Mouse (Mus musculus) stomach, embryonic 15.5 days (tissue): ENCODE data around the gene 2610008E11Rik. TPM values are rescaled to one million over a fixed set of nuclear protein-coding genes. Genes with fewer than 3 reads are reported as not detected.

ENCODE experiments used
- ATAC-seq: fragments of 200-750 bp; cut with Nextera tagmentation; 2 replicates; pipeline ENCODE4 v1.8.0; 2017; ENCODE audit warnings: low read depth, moderate number of reproducible peaks, moderate TSS enrichment; ENCODE audit not compliant: insufficient read depth, low FRiP score
- H3K27ac ChIP-seq: fragments of 300-500 bp; sonication (generic); 2 replicates; pipeline ENCODE4 v1.5.1; 2015; ENCODE audit warnings: mild to moderate bottlenecking, inconsistent platforms
- H3K27me3 ChIP-seq: fragments of 300-500 bp; sonication (generic); replicated peaks from 2 replicates; pipeline ENCODE4 v1.6.1; 2015; ENCODE audit warnings: inconsistent platforms
- H3K36me3 ChIP-seq: fragments of 300-500 bp; sonication (generic); 2 replicates; pipeline ENCODE4 v1.6.1; 2015; ENCODE audit warnings: inconsistent platforms
- H3K4me1 ChIP-seq: fragments of 300-500 bp; sonication (generic); 2 replicates; pipeline ENCODE4 v1.6.1; 2015; ENCODE audit warnings: inconsistent platforms
- H3K4me2 ChIP-seq: fragments of 300-500 bp; sonication (generic); 2 replicates; pipeline ENCODE4 v1.6.1; 2015; ENCODE audit warnings: mild to moderate bottlenecking, inconsistent platforms
- H3K4me3 ChIP-seq: fragments of 300-500 bp; sonication (generic); replicated peaks from 2 replicates; pipeline ENCODE4 v1.5.1; 2015; ENCODE audit warnings: inconsistent platforms
- H3K9ac ChIP-seq: fragments of 300-500 bp; sonication (generic); 2 replicates; pipeline ENCODE4 v1.6.1; 2015; ENCODE audit warnings: inconsistent platforms
- H3K9me3 ChIP-seq: fragments of 300-500 bp; sonication (generic); 2 replicates; pipeline ENCODE4 v1.6.1; 2016; ENCODE audit warnings: inconsistent platforms
- WGBS: fragments of 180-500 bp; shearing (Covaris S2); methylation state at CpG from one replicate; pipeline ENCODE4 v1.1.7; 2015; 5-methylcytosine and 5-hydroxymethylcytosine counted together
- polyA plus RNA-seq: library from polyadenylated mRNA; unstranded; fragments of >200 nt; fragmentation: Nextera tagmentation; extraction: Ambion mirVana; gene quantifications from 2 replicates; pipeline ENCODE4 v1.2.1, GENCODE M21; 2015

2610008E11Rik gene
- polyA plus RNA-seq: 23.5 and 23.7 TPM in 2 replicates

DNA sequence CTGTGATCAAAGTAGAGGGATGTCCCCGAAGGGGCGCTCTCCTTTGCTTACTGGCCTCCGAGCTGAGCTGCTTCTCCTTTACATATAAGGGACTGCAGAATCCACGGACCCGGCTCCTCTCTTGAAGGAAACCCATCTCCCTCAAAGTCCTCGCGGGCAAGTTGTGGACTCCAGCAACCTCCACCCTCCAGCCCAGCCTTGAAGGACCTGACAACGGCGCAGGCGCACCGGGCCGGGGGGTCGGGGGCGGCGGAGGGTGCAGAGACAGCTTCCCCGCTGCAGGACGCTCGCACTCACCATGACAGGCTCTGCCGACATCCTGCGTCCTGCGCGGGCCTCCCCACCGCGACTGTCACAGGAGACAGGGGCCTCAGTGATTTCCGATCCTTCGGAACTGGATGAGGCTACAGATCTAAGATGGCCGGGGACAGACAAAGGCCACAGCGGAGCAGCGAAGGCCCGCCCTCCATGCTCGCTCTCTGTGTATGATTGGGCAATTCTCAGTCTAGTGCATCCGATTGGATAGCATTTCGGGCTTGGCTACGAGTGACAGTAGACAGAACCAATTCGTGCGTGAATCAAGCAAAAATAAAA is at the start of gene 2610008E11Rik:
Gene 2610008E11Rik (minus strand): TSS at position 440 of the 594 bp plus-strand sequence.
- peak; percentile 100 for ATAC-seq

DNA sequence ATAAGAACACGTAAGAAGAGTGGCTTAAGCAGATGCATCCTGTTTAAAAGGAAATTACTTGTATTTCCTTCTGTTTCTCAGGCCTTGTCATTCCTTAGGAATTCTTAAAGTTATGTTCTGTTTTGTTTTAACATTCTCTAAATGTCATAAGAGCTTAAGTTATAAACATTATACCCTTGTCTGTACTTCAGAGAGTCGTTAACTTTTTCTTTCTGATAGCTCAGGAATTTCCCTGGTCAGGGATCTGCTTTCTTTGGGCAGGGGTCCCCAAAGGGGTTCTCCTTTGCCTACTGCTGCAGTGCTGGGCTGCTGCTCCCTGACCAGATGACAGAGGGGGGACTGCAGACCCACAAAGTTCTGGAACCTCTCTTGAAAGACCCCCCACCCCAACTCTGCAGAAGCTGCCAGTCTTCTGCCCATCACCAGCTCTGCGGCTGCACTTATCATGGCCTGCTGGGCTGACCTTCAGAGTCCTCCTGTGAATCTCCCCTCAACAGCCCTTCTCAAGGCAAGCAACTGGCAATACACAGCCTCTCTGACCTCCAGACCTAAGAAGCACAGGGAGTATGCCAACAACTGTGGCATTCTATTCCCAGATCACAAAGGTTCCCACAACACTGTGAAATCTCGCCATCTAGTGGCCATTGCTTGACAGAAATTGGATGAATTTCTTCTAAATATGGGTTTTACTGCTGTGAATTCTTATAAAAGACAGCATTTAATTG is 18.9 kb upstream of the 2610008E11Rik start:
- Histone ChIP-seq H3K4me2 (no peak overlapping the region; the same call in 1 of the 2 replicates), H3K4me3 (no peak overlapping the region), H3K9ac (no peak overlapping the region), H3K27ac (peak overlapping the region; percentile 75), H3K27me3 (no peaks in the 10 kb centered on the region), H3K9me3 (no peaks in the 10 kb centered on the region), H3K36me3 (no peaks in the 10 kb centered on the region), H3K4me1 (0 out of 2 replicates have a peak, but pooled peaks cover 3% of the 10 kb centered on the region)
- ATAC-seq: peak; percentile 65; the same call in 1 of the 2 replicates
- WGBS: 19% methylated on average over 4 of the region's 4 CpGs

More for the DNA sequence above, at the start of gene 2610008E11Rik:
- no peaks in the 10 kb centered on the region for H3K27me3 ChIP-seq
- H3K9me3 ChIP-seq: no peaks in the 10 kb centered on the region
- H3K4me3 ChIP-seq: peak within 1 kb of the TSS; percentile 92
- H3K4me1 ChIP-seq: no peaks in the 10 kb centered on the region
- H3K4me2 ChIP-seq: peak within 1 kb of the TSS; percentile 56
- WGBS: under 1% methylated on average over 36 of the region's 36 CpGs
- H3K36me3 ChIP-seq: peaks cover 9% of the 10 kb centered on the region
- peak within 1 kb of the TSS; percentile 96 for H3K27ac ChIP-seq
- H3K9ac ChIP-seq: peak within 1 kb of the TSS; percentile 94

DNA sequence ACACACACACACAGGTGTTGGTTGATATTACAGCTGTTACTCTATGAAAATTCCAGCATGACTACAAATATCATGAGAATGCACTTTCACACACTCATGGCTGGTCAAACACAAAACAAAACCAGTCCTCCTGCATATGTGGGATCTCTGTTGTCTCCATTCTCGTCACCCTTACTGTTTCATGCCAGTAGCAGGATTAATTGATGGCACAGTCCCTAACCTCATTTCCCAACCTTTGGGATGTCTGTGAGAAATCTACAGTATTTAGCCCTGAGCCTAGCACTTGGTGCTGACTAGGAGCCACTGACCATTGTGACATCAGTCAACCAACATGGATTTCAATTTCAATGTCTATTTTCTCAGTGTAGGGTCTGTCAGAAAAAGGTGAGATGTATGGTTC is 17.7 kb upstream of the 2610008E11Rik start:
- Histone ChIP-seq H3K4me2 (no peak overlapping the region), H3K4me1 (0 out of 2 replicates have a peak, but pooled peaks cover 3% of the 10 kb centered on the region), H3K9me3 (no peaks in the 10 kb centered on the region), H3K4me3 (no peak overlapping the region), H3K27me3 (no peaks in the 10 kb centered on the region), H3K36me3 (no peaks in the 10 kb centered on the region), H3K9ac (no peak overlapping the region), H3K27ac (no peak overlapping the region)
- ATAC-seq: no peak
- WGBS: 61% methylated on average over 1 of the region's 1 CpGs

DNA sequence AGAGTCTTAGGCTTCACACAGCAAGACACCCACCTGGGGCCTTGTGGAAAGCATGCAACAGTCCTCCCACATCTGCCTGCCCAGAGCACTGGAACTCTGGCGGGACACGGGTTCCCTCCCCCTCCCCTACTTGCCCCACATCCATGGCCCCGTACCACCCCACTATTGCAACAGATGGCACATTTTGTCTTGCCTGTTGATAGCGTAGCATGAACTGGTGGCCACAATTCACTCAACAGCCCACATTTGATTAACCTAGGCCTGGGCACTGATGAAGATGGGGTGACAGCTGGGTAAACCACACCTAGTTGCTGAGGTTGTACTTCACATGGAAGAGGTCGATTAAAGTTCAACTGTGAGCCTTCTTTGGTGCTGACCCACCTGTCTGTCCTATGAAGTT is 13.1 kb upstream of the 2610008E11Rik start:
- no peak overlapping the region for H3K27ac ChIP-seq
- no peak overlapping the region for H3K4me2 ChIP-seq
- no peaks in the 10 kb centered on the region for H3K36me3 ChIP-seq
- WGBS: 83% methylated on average over 5 of the region's 5 CpGs
- H3K9ac ChIP-seq: no peak overlapping the region
- no peaks in the 10 kb centered on the region for H3K27me3 ChIP-seq
- H3K4me1 ChIP-seq: no peaks in the 10 kb centered on the region
- no peak for ATAC-seq
- H3K4me3 ChIP-seq: no peak overlapping the region
- no peaks in the 10 kb centered on the region for H3K9me3 ChIP-seq

DNA sequence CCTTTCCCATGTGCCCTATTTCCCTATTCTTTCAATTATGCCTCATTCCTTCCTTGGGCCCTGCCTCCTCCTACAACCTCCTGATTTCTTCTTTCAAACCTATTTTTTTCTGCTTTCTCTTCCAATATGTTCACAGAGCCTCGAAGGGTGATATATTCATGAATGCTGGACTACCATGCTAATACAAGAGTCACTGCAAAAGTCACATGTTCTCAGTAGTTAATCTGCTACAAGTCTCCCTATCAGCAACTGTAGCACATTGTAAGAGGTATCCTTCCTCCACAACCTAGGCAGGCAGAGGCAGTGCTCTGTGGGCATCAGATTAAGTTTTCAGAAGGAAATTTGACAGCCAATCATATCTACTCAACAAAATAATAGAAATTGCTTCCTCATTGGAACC is 11.8 kb upstream of the 2610008E11Rik start:
- 93% methylated on average over 1 of the region's 1 CpGs for WGBS
- Histone ChIP-seq H3K4me2 (no peak overlapping the region), H3K27me3 (no peaks in the 10 kb centered on the region), H3K27ac (no peak overlapping the region), H3K36me3 (no peaks in the 10 kb centered on the region), H3K4me3 (no peak overlapping the region), H3K9ac (no peak overlapping the region), H3K4me1 (no peaks in the 10 kb centered on the region), H3K9me3 (no peaks in the 10 kb centered on the region)
- ATAC-seq: no peak

DNA sequence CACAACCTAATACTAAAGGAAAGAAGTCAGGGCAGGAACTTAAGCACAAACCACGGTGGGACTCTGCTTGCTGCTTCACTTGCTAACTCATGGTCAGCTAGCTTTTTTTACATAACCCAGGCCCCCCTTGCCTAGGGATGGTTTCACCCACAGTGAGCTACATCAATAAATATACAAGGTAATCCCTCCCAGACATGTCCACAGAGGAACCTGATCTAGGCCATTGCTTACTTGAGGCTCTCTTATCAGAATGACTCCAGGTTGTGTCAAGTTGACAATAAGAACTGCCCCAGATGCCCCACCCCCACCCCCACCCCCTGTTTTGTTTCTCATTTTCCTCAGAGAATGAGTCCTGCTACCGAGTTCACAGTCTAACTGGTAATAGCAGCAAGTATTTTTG is 10.1 kb upstream of the 2610008E11Rik start:
- no peak overlapping the region for H3K9ac ChIP-seq
- no peak overlapping the region for H3K4me3 ChIP-seq
- no peaks in the 10 kb centered on the region for H3K36me3 ChIP-seq
- H3K4me2 ChIP-seq: no peak overlapping the region
- no peaks in the 10 kb centered on the region for H3K27me3 ChIP-seq
- no peak overlapping the region for H3K27ac ChIP-seq
- 49% methylated on average over 2 of the region's 2 CpGs for WGBS
- ATAC-seq: no peak
- H3K9me3 ChIP-seq: no peaks in the 10 kb centered on the region
- no peaks in the 10 kb centered on the region for H3K4me1 ChIP-seq

DNA sequence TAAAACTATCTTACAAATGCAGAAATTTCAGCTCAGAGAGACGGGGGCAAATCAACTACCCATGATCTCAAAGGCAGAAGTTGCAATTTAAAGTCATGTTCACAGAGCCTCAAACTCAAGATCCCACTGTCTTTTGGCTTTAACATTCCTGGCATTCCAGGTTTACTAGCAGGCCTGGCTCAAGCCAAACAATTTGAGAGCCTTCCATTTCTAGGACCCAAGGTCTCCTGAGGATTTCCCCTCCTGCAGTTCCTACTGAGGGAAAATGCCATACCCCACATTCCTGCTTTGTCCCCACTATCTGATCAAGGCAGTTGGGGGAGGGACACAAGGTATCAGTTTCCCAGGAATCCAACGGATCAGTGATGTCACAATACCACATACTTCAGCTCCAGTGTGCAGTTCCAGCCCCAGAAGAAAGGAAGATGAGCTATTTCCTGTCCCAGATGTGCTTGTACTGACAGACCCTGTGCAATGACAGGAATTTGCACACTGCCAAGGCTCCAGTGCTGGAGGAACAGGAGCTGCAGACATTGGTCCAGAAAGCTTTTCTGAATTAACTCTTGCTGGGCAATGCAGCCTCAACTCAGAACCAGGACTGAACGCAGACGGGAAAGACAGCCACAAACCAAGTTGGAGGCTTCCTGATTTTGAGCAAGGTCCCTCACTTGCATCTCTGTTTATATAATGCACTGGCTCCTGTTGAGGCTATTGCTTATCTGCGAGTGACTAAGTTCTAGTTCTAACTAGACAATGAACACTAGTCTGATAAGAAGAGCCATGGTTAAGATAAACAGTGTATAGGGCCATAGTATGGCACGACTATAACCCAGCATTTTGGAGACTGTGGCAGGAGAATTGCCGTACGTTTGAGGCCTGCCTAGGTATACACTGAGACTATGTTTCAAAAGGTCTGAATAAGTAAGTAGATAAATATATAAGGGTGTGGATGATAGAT is 9.2 kb upstream of the 2610008E11Rik start:
- H3K4me1 ChIP-seq: no peaks in the 10 kb centered on the region
- H3K27me3 ChIP-seq: no peaks in the 10 kb centered on the region
- no peak overlapping the region for H3K9ac ChIP-seq
- no peak overlapping the region for H3K4me2 ChIP-seq
- no peaks in the 10 kb centered on the region for H3K36me3 ChIP-seq
- no peak; the same call in 1 of the 2 replicates for ATAC-seq
- no peak overlapping the region for H3K27ac ChIP-seq
- 41% methylated on average over 8 of the region's 8 CpGs for WGBS
- H3K4me3 ChIP-seq: no peak overlapping the region
- H3K9me3 ChIP-seq: no peaks in the 10 kb centered on the region

DNA sequence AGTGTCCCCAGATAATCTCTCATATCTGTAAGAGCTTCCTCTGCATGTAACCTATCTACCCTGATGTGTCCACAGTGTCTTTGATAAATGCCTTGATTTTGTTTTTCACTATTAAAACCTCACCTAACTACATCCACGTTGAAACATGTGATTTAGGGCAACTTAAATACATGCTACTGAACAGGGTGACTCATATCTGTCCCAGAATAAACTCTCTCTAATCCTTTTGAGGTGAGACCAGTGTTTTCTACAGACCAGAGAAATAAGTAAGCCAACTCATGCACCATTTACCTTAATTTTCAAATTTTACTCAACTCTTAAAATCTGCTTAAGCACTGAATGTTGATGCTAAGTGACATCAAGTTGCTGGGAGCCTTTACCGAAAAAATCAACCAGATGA is 694 bp downstream of the 2610008E11Rik start:
- Histone ChIP-seq H3K4me1 (no peaks in the 10 kb centered on the region), H3K27me3 (no peaks in the 10 kb centered on the region), H3K27ac (peak overlapping the region; percentile 96; the same call in 1 of the 2 replicates), H3K36me3 (peaks cover 14% of the 10 kb centered on the region), H3K4me2 (peak overlapping the region; percentile 56), H3K4me3 (peak overlapping the region; percentile 92), H3K9ac (no peak overlapping the region), H3K9me3 (no peaks in the 10 kb centered on the region)
- no peak for ATAC-seq
- 3% methylated on average over 2 of the region's 2 CpGs for WGBS

DNA sequence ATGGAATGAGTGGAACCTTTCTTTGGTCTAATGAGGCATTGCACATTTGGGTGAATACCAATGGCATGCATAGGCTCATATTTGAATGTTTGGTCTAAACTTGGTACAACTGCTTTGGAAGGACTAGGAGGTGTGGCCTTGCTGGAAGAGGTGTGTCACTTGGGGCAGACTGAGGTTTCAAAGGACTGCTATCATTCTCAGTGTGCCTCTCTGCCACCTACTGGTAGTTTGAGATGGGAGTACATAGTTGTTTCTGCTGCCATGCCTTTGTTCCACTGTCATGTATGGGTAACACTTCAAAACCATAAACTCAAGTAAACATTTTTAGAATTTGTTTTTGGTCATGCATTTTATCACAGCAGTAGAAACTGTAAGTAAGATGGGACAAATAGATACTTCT is 5.7 kb downstream of the 2610008E11Rik start:
- no peak overlapping the region for H3K9ac ChIP-seq

DNA sequence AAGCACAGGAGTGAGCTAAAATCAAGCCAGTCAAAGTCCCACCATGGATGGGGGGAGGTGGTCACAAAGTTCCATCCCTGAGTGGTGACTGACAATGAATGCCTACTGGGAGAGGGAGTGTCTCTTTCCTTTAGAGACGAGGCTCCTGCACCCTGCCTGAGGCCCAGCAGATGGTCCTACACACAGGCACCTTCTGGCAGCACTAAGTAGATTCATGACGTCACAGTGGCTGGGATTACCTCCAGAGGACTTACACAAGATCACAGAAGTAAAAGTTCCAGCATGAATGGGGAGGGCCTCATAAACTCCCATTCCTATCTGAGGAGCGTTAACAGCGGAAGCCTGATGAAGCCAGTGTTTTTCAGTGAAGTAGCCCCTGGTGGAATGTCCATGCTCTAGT is 8.4 kb downstream of the 2610008E11Rik start:
- WGBS: 84% methylated on average over 4 of the region's 4 CpGs
- H3K27ac ChIP-seq: no peak overlapping the region
- no peak overlapping the region for H3K4me3 ChIP-seq
- no peak for ATAC-seq
- no peaks in the 10 kb centered on the region for H3K4me1 ChIP-seq
- no peaks in the 10 kb centered on the region for H3K9me3 ChIP-seq
- H3K9ac ChIP-seq: no peak overlapping the region
- peaks cover 53% of the 10 kb centered on the region for H3K36me3 ChIP-seq
- no peaks in the 10 kb centered on the region for H3K27me3 ChIP-seq
- H3K4me2 ChIP-seq: no peak overlapping the region

More for the DNA sequence above, 5.7 kb downstream of the 2610008E11Rik start:
- Histone ChIP-seq H3K4me1 (no peaks in the 10 kb centered on the region), H3K27ac (no peak overlapping the region), H3K9me3 (no peaks in the 10 kb centered on the region), H3K27me3 (no peaks in the 10 kb centered on the region), H3K4me2 (no peak overlapping the region), H3K4me3 (no peak overlapping the region), H3K36me3 (peaks cover 49% of the 10 kb centered on the region)
- no peak for ATAC-seq

DNA sequence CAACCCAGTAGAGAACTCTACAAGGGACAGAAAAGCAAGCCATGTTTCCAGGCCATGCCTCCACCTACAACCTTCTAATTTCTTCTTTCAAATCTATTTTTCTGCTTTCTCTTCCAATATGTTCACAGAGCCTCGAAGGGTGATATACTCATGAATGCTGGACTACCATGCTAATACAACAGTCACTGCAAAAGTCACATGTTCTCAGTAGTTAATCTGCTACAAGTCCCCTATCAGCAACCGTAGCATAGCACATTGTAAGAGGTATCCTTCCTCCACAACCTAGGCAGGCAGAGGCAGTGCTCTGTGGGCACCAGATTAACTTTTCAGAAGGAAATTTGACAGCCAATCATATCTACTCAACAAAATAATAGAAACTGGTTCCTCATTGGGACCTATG is 10.8 kb downstream of the 2610008E11Rik start:
- WGBS: 98% methylated on average over 2 of the region's 2 CpGs
- no peaks in the 10 kb centered on the region for H3K4me1 ChIP-seq
- no peak overlapping the region for H3K4me3 ChIP-seq
- peaks cover 38% of the 10 kb centered on the region for H3K36me3 ChIP-seq
- H3K9me3 ChIP-seq: no peaks in the 10 kb centered on the region
- no peak overlapping the region for H3K9ac ChIP-seq
- H3K27ac ChIP-seq: no peak overlapping the region
- H3K27me3 ChIP-seq: no peaks in the 10 kb centered on the region
- ATAC-seq: no peak
- H3K4me2 ChIP-seq: no peak overlapping the region
